Mouse (Mus musculus): Measurements from ENCODE around the gene Gsta4.
"Not testable (repeated sequence)": the region's sequence is repeated elsewhere in the genome, so short reads cannot be mapped to it uniquely, and the experiment has no call there.

Gsta4 gene

DNA sequence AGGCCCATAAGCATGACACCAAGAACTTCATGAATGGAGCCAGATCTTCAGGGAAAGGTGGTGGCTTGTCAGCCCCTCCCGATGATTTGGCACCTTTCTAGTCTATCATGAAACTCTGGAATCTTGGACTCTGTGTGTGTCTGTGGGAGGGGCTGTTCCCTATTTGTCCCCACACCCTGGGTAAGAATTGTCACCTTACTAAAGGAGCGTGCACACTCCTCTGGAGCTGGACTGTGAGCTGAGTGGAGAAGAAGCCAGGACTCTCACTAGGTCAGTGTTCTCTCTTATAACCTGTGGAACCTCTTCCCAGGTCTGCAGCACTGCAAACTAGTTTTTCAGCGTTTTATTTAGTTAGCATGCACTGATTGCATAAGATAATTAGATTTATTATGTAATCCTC lies 47.9 kb downstream of the Gsta4 start, which contains the start of gene Gsta1:
Gene Gsta1 (plus strand): TSS at position 196 of the 400 bp plus-strand sequence.
- DNase-seq (ENCODE audit: low read depth, low spot score), result not testable (repeated sequence)

DNA sequence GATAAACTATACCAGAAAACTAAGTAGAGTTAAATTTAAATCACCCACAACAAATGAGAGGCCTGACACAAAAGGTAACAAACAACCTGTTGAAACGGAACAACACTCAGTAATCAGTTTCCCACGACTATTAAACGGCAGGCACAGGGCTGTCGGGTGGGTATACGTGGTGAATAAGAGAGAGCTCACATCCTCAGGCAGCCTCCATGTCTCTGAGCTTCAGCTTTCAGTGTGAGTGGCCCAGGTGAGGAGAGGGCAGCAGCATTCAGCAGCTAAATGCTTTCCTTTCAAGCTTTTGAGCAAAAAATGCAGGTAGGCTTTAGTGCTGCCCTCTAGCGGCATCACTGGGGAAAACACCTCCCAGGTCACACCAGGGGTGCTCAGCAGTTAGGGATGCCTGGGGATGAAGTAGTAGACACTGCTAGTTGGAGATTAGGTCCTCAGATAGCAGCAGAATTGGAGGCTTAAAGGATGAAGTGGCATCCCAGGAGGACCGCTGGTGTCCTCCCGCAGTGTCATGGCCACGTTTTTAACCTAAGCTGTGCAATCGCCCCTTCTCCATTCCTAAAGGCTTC lies 50.6 kb downstream of the Gsta4 start:
- DNase-seq (ENCODE audit: low read depth, low spot score), result not testable (repeated sequence)

- not testable (repeated sequence) for DNase-seq (ENCODE audit: low read depth, low spot score)
Observed at GRCm38 (mm10) chr9:78255683-78256470, 73.3 kb downstream of the Gsta4 start.

DNA sequence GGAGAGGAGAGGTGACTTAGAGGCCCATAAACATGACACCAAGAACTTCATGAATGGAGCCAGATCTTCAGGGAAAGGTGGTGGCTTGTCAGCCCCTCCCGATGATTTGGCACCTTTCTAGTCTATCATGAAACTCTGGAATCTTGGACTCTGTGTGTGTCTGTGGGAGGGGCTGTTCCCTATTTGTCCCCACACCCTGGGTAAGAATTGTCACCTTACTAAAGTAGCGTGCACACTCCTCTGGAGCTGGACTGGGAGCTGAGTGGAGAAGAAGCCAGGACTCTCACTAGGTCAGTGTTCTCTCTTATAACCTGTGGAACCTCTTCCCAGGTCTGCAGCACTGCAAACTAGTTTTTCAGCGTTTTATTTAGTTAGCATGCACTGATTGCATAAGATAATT lies 74.3 kb downstream of the Gsta4 start, which contains the start of gene Gm3776:
Gene Gm3776 (plus strand): TSS at position 216 of the 400 bp plus-strand sequence.
- DNase-seq (ENCODE audit: low read depth, low spot score), result not testable (repeated sequence)

Measured in ES-CJ7 (cell line).